Mouse (Mus musculus) lung, adult 2 months (tissue): ENCODE data around the gene Magi1. TPM values are rescaled to one million over a fixed set of nuclear protein-coding genes. Genes with fewer than 3 reads are reported as not detected.

Source experiments
- DNase-seq: peaks from one replicate; pipeline ENCODE4 v3.0.0; 2022
- H3K4me1 ChIP-seq: fragments of 200-500 bp; 2 replicates; pipeline ENCODE4 v1.6.1; 2011; ENCODE audit warnings: low read length; ENCODE audit not compliant: control insufficient read depth, insufficient read depth
- H3K4me3 ChIP-seq: fragments of 200-500 bp; replicated peaks from 2 replicates; pipeline ENCODE3; 2011; ENCODE audit warnings: low read depth, mild to moderate bottlenecking, control low read depth, low read length; ENCODE audit errors: extremely low read depth
- CTCF ChIP-seq: fragments of 200-500 bp; IDR thresholded peaks from 2 replicates; pipeline ENCODE4 v1.5.1; 2011; ENCODE audit warnings: mild to moderate bottlenecking, low read length, control low read depth; ENCODE audit not compliant: insufficient read depth
- POLR2A ChIP-seq: fragments of 200-500 bp; IDR thresholded peaks from 2 replicates; pipeline ENCODE4 v1.6.1; 2011; ENCODE audit warnings: low read depth, mild to moderate bottlenecking, control low read depth, low read length, borderline replicate concordance; ENCODE audit errors: extremely low read depth
- WGBS: fragments of 180-500 bp; shearing (Covaris S2); methylation state at CpG from one replicate; pipeline ENCODE4 v1.1.7; 2018; 5-methylcytosine and 5-hydroxymethylcytosine counted together
- polyA plus RNA-seq: library from polyadenylated mRNA; depleted of rRNA; stranded (reverse); fragments of >200 nt; gene quantifications from 2 replicates; pipeline ENCODE4 v1.2.3, GENCODE M21; 2012

Gene Magi1
- polyA plus RNA-seq, 1 experiment, result 12.3 TPM

DNA sequence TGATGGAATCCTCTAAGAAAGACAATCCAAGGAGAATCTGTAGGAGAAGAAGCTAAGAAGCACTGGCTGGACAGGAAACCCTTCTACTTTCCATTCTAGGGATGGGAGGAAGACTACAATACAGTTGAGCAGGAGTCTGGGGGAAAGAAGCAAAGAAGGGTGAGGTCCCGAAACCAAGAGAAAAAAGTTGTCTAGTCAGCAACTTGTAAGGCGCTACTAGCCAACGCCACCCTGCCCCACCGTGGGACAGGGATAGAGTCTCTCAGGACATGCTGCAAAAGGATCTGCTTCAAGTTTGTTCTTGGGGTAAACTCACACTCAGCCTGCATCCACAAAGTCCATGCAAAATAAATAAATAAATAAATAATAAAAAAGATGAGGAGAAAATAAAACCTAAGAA lies 464.4 kb downstream of the Magi1 start:
- TF ChIP-seq POLR2A (no peak), CTCF (no peak)
- Histone ChIP-seq H3K4me3 (no peak overlapping the region), H3K4me1 (no peaks in the 10 kb centered on the region)
- DNase-seq, result no peak
- 94% methylated on average over 4 of the region's 4 CpGs for WGBS

DNA sequence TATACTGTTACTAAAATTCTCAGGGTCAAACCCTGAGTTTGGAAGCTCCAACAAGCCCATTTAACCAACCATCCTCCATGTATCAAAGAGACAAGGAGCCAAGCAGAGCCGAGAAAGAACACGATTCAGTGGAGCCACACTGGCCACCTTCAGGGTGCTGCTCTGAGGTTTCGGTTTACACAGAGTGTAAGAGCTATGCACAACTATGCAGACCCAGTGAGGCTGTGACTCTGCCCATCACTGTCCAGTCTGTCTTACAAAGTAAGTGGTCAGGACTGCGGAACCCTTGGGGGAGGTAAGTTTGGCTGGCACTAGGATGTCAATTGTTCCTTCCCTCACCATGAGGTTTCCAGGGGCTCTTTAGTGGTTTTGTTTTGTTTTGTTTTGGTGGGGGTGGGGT lies 465.2 kb downstream of the Magi1 start:
- TF ChIP-seq CTCF, result no peak
- no peak for TF ChIP-seq POLR2A
- no peak for DNase-seq
- 77% methylated on average over 4 of the region's 4 CpGs for WGBS
- Histone ChIP-seq H3K4me1 (no peaks in the 10 kb centered on the region), H3K4me3 (no peak overlapping the region)

DNA sequence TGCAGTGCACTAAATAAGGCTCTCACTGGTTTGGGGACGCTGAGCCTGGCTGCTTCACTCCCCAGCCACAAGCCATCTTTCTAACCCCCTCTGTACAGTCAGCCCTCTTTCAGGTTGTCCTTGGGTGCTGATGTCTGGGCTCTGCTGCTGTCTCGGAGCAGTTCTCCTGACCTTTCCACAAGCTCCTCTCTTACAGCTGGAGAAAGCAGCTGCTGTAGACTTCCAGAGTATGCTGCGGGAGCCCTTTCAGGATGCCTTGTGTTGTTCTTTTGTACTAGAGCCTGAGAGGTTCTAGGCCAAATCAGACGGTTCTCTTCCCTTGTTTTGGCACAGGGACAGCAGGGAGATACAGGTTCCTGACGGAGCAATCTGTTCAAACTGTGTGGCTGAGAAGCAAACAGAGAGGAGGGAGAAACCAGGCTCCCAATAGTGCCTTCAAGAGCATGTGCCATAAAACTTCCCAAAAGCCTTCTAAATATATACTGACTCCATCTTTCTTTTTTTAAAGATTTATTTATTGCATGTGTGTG lies 478.2 kb downstream of the Magi1 start:
- 76% methylated on average over 5 of the region's 5 CpGs for WGBS
- Histone ChIP-seq H3K4me3 (no peak overlapping the region), H3K4me1 (0 out of 2 replicates have a peak, but pooled peaks cover 4% of the 10 kb centered on the region)
- TF ChIP-seq POLR2A, result no peak
- TF ChIP-seq CTCF, result no peak
- DNase-seq, result no peak

DNA sequence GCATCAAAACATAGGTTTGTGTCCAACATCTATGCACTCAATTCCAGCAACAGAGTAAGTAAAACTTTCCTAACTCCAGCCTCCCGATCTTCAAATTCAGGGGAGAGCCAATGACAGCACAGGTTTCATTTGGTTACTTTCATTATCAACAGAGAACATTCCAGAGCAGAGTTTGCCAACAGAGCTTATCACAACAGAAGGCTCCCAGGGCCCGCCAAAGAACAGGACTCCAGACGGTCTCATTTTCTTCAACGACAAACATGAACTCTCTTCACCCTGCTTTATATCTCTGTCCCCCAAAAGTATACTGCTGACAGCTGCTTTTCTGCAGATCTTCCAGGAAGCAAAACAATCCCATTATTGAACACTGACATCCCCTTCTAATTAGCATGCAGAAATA lies 481.3 kb downstream of the Magi1 start:
- H3K4me1 ChIP-seq, result 0 out of 2 replicates have a peak, but pooled peaks cover 4% of the 10 kb centered on the region
- DNase-seq, result no peak
- H3K4me3 ChIP-seq, result no peak overlapping the region
- 21% methylated on average over 4 of the region's 4 CpGs for WGBS
- no peak for TF ChIP-seq CTCF
- TF ChIP-seq POLR2A, result no peak

DNA sequence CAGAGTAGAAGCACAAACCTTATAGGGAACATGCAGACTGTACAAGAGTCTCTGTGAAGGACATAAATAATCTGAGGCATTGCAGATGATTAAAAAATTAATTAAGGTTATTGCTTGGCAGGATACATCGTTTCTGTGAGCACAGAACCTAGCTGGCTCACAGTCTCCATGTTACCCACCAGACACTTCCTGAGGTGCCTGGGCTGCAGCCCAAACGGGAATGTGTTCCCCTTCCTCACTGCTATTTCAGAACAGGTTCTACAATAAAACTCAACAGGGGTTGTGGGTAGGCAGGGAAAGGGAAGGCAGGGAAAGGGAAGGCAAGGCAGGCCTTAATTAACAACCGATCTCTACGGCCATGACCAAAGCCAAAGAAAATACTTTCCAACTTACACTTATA lies 483.3 kb downstream of the Magi1 start:
- 0 out of 2 replicates have a peak, but pooled peaks cover 4% of the 10 kb centered on the region for H3K4me1 ChIP-seq
- 64% methylated on average over 4 of the region's 4 CpGs for WGBS

DNA sequence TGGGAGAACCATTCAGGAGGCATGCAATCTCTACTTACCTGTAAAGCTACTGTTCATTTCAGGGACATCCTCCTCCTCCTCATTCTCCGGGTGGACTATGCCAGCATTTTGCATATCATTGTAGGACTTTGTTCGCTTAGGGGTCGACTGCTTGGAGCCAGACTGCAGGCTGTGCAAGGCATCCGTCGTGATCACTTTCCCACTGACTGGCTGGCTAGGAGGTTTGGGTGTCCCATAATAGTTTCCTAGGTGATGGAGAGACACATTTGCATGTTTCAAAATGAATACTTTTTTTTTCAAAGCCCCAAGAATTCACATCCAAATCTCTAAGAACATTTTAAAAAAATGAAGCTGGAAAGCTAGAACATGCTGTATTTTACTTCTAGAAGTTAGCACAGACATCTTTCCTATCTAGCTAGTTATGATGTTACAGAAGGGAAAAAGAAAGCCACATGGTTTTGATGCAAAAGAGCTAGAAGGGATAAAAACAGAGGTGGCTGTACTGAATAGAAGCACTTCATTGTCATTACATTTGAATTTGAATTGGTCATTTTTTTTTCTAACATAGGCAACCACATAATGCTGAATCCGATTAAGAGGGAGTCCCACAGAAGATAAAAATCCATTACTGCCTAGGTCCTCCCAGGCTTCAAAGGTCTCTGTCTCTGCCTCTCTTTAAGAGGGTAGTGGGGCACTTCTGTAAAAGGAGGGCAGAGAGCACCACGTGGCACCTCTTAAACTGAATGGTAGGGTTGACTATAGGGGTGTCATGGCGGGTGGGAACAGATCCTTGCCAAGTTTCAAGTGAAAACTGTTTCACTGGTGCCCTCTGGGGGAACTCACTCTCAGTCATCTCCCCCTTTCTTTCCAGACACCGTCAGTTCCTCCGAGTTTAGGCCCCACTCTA lies 491.2 kb downstream of the Magi1 start:
- TF ChIP-seq CTCF, result no peak
- 81% methylated on average over 10 of the region's 10 CpGs for WGBS
- DNase-seq, result no peak
- no peaks in the 10 kb centered on the region for H3K4me1 ChIP-seq
- H3K4me3 ChIP-seq, result no peak overlapping the region

More for the DNA sequence above, 483.3 kb downstream of the Magi1 start:
- TF ChIP-seq POLR2A (no peak), CTCF (no peak)
- no peak for DNase-seq
- no peak overlapping the region for H3K4me3 ChIP-seq

DNA sequence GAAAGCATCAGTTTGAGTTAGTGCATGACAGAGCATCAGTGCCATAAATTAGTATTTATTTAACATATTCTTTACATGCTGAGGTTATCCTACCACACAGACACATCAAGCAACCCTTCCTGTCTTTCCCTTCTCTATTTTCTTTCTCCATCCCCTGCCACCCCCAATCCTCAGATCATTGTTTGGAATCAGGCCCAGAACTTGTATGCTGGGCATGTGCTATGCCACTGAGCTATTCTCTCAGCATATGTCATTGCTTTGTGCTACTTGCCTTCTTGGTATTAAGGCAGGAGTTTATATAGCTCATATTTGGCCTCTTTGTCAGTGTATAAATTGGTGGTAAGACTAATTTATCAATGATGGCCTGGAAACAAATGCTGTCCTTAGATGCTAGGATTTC lies 494.0 kb downstream of the Magi1 start:
- no peak overlapping the region for H3K4me3 ChIP-seq
- H3K4me1 ChIP-seq, result no peaks in the 10 kb centered on the region
- TF ChIP-seq CTCF, result no peak
- no peak for TF ChIP-seq POLR2A
- no peak for DNase-seq

DNA sequence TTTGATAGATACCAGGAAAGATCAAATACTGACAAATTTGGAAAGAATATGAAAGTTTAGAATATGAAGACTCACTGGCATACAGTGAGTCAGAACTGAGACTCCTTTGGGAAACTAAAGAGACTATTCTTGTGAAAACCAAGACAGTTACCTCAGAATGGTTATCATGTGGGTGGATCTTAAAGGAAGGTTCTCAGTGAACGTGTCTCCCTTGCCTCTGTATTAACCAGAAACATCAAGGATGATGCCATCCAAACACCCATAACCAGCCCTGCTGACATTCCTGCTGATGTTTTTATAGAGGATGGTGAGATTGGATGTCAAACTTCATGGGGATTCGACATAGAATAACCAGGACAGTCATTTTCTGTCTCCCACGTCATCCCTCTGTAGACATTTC lies 496.7 kb downstream of the Magi1 start:
- 89% methylated on average over 3 of the region's 3 CpGs for WGBS
- no peak for DNase-seq
- no peak for TF ChIP-seq POLR2A
- no peak for TF ChIP-seq CTCF
- Histone ChIP-seq H3K4me1 (no peaks in the 10 kb centered on the region), H3K4me3 (no peak overlapping the region)

DNA sequence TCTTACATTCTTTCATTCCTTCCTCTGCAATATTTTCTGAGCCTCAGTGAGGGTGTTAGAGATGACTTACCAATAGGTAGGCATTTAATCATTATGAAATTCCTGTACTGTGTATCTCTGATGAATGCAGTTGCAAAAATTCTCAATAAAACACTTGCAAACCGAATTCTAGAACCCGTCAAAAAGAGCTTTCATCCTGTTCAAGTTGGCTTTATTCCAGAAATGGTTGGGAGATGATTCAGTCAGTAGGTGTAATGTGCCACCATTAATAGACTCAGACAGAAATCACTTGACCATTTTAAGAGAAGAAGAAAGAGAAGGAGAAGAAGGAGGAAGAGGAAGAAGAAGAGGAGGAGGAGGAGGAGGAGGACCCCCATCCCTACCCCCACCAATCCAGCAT lies 497.5 kb downstream of the Magi1 start:
- no peaks in the 10 kb centered on the region for H3K4me1 ChIP-seq
- DNase-seq, result no peak
- no peak overlapping the region for H3K4me3 ChIP-seq
- TF ChIP-seq CTCF (no peak), POLR2A (no peak)
- WGBS, result 40% methylated on average over 2 of the region's 2 CpGs

DNA sequence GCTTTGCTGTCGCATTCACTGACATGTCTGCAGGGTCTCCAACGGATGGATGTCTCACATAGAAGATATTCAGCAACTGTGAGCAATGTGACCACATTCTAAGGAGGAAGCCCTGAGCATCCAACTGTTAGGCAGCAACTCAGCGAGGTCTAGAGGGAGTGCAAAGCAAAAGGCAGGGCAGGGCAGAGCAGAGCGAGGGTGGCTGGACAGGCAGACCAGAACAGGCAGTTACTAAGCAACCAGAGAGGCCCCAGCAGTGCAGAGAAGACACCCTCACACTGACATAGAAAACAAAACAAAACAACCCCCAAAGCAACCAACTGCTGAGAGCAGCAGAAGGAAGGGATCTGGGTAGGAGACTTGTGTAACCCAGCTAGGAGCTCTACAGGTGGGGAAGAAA lies 512.6 kb downstream of the Magi1 start:
- 0 out of 2 replicates have a peak, but pooled peaks cover 2% of the 10 kb centered on the region for H3K4me1 ChIP-seq
- DNase-seq, result no peak
- WGBS, result 66% methylated on average over 4 of the region's 4 CpGs
- no peak overlapping the region for H3K4me3 ChIP-seq
- TF ChIP-seq CTCF (no peak), POLR2A (no peak)
